Mouse (Mus musculus): Measurements from ENCODE around the gene Cd93. TPM values are rescaled to one million over a fixed set of nuclear protein-coding genes. Genes with fewer than 3 reads are reported as not detected.

Gene Cd93
- polyA plus RNA-seq, 1 experiment from 2014 or later = 12.8 TPM

DNA sequence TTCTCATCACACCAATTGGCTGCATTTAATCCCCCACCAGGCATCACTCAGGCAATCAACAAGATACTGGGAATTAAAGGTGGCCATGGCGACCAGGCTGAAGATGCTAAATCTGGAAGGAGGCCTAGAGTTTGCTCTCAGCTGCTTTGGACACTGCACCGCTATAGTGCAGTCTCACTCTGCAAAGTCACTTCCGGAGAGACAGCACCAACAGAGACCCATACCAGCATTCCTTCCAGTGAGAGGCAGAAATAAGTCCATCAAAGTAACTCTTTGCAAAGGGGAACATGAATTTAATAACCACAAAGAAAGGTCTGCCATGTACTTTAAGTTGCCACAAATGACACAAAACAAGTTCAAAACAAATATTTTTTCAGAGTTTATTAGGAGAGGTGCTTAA, 7.1 kb downstream of the Cd93 start:
- no peak for ATAC-seq (ENCODE audit: insufficient number of reproducible peaks, insufficient read depth, low FRiP score, low read depth)
- Histone ChIP-seq H3K36me3 (ENCODE audit: control insufficient read depth, insufficient read depth, low read length) (no peaks in the 10 kb centered on the region), H3K4me2 (replicated peaks; ENCODE audit: low read depth, low read length) (no peak overlapping the region), H3K27ac (ENCODE audit: low read length) (no peak overlapping the region), H3K27me3 (ENCODE audit: control insufficient read depth, insufficient read depth, low read length) (no peaks in the 10 kb centered on the region), H3K9me3 (ENCODE audit: control insufficient read depth, low read depth, low read length) (no peaks in the 10 kb centered on the region), H3K4me1 (ENCODE audit: control insufficient read depth, insufficient read depth, low read length) (no peaks in the 10 kb centered on the region), H3K4me3 (ENCODE audit: low read depth, low read length) (no peak overlapping the region), H3K9ac (replicated peaks; ENCODE audit: low read depth, low read length) (no peak overlapping the region)
- 48% methylated on average over 3 of the region's 3 CpGs for WGBS

DNA sequence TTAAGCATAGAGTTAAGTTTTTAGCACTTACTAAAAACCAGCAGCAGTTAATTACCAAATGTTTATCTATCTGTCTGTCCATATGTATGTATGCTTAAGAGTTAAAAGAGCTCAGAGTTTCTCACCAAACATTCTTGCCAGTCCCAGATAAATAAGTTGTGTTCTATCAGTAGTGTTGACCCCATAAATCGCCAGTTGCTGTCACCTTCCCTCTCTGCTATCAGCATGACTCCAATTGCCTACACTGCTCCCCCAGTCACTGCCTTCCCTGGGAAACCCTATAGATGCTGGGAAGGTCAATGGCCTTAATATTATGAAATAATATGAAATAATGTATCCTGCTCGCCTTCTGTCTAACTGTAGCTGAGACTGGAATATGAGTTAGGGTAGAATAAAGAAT, 11.0 kb downstream of the Cd93 start:
- 42% methylated on average over 2 of the region's 2 CpGs for WGBS

DNA sequence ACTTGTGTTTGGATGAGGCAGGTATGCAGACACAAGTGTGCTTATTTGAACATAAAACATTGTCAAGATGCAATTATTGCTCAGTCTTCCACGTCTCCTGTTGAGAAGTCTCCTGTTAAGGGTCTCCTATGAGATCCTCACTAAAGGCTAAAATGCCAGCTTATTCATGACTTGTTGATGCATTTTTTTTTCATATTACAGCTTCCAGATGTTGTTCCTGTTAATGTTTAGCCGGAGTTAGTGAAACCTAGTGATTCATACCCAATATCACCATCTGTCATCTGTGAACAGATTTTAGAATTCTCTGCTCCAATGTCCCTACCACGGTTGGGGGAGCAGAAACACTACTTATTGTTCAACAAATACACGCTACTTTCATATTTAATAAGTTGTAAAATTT, 12.4 kb downstream of the Cd93 start:
- Histone ChIP-seq H3K4me1 (ENCODE audit: control insufficient read depth, insufficient read depth, low read length) (no peaks in the 10 kb centered on the region), H3K9ac (replicated peaks; ENCODE audit: low read depth, low read length) (no peak overlapping the region), H3K36me3 (ENCODE audit: control insufficient read depth, insufficient read depth, low read length) (no peaks in the 10 kb centered on the region), H3K9me3 (ENCODE audit: control insufficient read depth, low read depth, low read length) (no peaks in the 10 kb centered on the region), H3K4me3 (ENCODE audit: low read depth, low read length) (no peak overlapping the region), H3K27ac (ENCODE audit: low read length) (no peak overlapping the region), H3K4me2 (replicated peaks; ENCODE audit: low read depth, low read length) (no peak overlapping the region), H3K27me3 (ENCODE audit: control insufficient read depth, insufficient read depth, low read length) (no peaks in the 10 kb centered on the region)
- WGBS = 60% methylated on average over 4 of the region's 4 CpGs
- no peak for ATAC-seq (ENCODE audit: insufficient number of reproducible peaks, insufficient read depth, low FRiP score, low read depth)

More for the DNA sequence above, 11.0 kb downstream of the Cd93 start:
- Histone ChIP-seq H3K9ac (replicated peaks; ENCODE audit: low read depth, low read length) (no peak overlapping the region), H3K27me3 (ENCODE audit: control insufficient read depth, insufficient read depth, low read length) (no peaks in the 10 kb centered on the region), H3K4me2 (replicated peaks; ENCODE audit: low read depth, low read length) (no peak overlapping the region), H3K4me3 (ENCODE audit: low read depth, low read length) (no peak overlapping the region), H3K9me3 (ENCODE audit: control insufficient read depth, low read depth, low read length) (no peaks in the 10 kb centered on the region), H3K36me3 (ENCODE audit: control insufficient read depth, insufficient read depth, low read length) (no peaks in the 10 kb centered on the region), H3K27ac (ENCODE audit: low read length) (no peak overlapping the region), H3K4me1 (ENCODE audit: control insufficient read depth, insufficient read depth, low read length) (no peaks in the 10 kb centered on the region)
- no peak for ATAC-seq (ENCODE audit: insufficient number of reproducible peaks, insufficient read depth, low FRiP score, low read depth)

DNA sequence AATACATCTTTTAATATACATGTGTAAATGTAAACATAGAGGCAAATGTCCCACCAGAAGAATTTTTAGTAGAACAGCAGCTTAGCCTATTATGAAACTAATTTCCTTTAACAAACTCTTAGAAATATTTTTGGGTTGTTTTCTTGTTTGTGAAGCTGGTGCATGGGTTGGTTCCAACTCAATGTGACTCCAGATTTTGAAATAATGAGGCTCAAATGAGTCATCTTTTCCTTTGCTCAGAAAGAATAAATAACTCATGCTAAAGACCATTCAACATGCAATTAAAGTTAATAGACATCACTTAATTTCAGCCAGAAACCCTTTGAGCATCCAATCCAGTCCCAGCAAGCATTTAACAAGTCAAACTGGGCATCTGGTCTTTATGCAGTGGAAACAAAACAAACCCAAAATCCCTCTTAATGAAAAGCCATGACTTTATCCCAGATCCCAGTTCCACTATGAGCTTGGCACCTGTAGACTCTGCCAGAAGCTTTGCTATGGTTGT, 14.3 kb downstream of the Cd93 start:
- Histone ChIP-seq H3K27ac (ENCODE audit: low read length) (no peak overlapping the region), H3K4me2 (replicated peaks; ENCODE audit: low read depth, low read length) (no peak overlapping the region)
- ATAC-seq (ENCODE audit: insufficient number of reproducible peaks, insufficient read depth, low FRiP score, low read depth) = no peak

DNA sequence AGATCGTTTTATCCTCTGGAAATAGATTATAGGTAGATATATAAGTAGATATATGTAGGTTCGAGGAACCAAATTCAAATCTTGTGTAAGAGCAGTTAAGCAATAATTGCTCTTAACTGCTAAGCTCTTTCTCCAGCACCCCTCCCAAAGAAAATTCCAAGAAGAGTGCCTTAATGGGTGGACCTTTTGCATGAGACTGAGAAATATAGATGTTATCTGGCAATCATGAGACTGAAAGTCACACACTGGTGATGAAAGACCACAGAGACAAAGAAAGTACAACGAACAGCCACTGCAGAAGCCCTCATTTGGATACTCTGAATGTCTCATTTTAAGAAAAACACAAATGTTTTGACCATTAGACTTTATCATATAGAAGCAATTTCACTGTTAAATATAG, 14.8 kb downstream of the Cd93 start:
- 79% methylated on average over 3 of the region's 3 CpGs for WGBS
- no peaks in the 10 kb centered on the region for H3K36me3 ChIP-seq (ENCODE audit: control insufficient read depth, insufficient read depth, low read length)

More for the DNA sequence above, 14.3 kb downstream of the Cd93 start:
- no peaks in the 10 kb centered on the region for H3K27me3 ChIP-seq (ENCODE audit: control insufficient read depth, insufficient read depth, low read length)
- no peak overlapping the region for H3K9ac ChIP-seq (replicated peaks; ENCODE audit: low read depth, low read length)
- no peaks in the 10 kb centered on the region for H3K36me3 ChIP-seq (ENCODE audit: control insufficient read depth, insufficient read depth, low read length)
- H3K9me3 ChIP-seq (ENCODE audit: control insufficient read depth, low read depth, low read length) = no peaks in the 10 kb centered on the region
- H3K4me1 ChIP-seq (ENCODE audit: control insufficient read depth, insufficient read depth, low read length) = no peaks in the 10 kb centered on the region
- no peak overlapping the region for H3K4me3 ChIP-seq (ENCODE audit: low read depth, low read length)

DNA sequence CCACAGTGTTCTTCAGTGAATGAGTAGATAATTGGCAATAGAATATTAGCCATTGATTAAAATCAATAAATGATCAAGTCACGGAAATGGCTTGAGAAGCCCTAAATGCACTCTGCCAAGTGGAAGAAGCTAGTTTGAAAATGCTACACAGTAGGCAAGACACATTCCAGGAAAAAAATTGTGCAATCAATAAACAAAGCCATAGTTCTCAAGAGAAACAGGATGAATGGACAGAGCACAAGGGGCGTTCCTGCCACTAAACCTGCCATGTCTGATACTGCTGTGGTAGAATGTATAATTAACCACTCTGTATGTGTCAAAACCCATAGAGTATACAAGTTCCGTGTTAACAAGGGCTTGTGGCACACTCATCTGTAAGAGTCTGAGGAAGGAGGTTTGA, 15.8 kb downstream of the Cd93 start:
- no peak overlapping the region for H3K4me3 ChIP-seq (ENCODE audit: low read depth, low read length)
- no peak overlapping the region for H3K27ac ChIP-seq (ENCODE audit: low read length)
- H3K36me3 ChIP-seq (ENCODE audit: control insufficient read depth, insufficient read depth, low read length) = no peaks in the 10 kb centered on the region

More for the DNA sequence above, 14.8 kb downstream of the Cd93 start:
- H3K9ac ChIP-seq (replicated peaks; ENCODE audit: low read depth, low read length) = no peak overlapping the region
- H3K27ac ChIP-seq (ENCODE audit: low read length) = no peak overlapping the region
- H3K4me1 ChIP-seq (ENCODE audit: control insufficient read depth, insufficient read depth, low read length) = no peaks in the 10 kb centered on the region
- no peaks in the 10 kb centered on the region for H3K9me3 ChIP-seq (ENCODE audit: control insufficient read depth, low read depth, low read length)
- H3K27me3 ChIP-seq (ENCODE audit: control insufficient read depth, insufficient read depth, low read length) = no peaks in the 10 kb centered on the region
- H3K4me2 ChIP-seq (replicated peaks; ENCODE audit: low read depth, low read length) = no peak overlapping the region
- H3K4me3 ChIP-seq (ENCODE audit: low read depth, low read length) = no peak overlapping the region
- ATAC-seq (ENCODE audit: insufficient number of reproducible peaks, insufficient read depth, low FRiP score, low read depth) = no peak

DNA sequence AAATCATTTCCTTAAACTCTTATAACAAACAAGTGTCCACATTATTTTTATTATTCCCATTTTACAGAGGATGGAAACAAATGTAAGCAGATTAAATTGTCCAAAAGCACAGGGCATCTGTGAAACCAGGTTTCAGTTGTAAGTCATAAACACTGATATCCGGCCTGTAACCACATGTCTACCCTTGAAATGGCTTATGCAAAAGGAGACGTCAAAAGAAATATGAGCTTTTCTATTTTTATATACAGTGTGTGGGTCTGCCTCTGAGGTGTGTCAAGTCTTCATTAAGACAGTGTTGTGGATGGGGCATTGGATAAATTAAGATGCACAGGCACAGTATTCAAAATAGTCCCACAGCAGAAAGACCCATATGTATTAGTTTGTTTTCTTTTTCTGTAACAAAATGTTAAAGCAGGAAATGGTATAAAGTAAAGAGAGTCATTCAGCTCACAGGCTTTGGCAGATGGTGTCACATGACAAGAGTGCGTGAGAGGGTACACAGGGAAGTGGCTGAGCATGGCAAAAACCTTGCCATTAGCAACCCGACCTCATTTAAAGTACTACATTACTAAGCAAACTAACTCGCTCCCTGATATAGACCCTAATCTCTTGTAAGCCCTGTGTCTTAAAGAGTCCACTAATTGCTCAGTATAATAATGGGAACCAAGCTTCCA, 17.5 kb downstream of the Cd93 start:
- WGBS = 72% methylated on average over 5 of the region's 5 CpGs
- no peak overlapping the region for H3K4me2 ChIP-seq (replicated peaks; ENCODE audit: low read depth, low read length)
- no peak overlapping the region for H3K27ac ChIP-seq (ENCODE audit: low read length)
- H3K27me3 ChIP-seq (ENCODE audit: control insufficient read depth, insufficient read depth, low read length) = no peaks in the 10 kb centered on the region
- no peak overlapping the region for H3K9ac ChIP-seq (replicated peaks; ENCODE audit: low read depth, low read length)
- H3K4me1 ChIP-seq (ENCODE audit: control insufficient read depth, insufficient read depth, low read length) = peaks cover 5% of the 10 kb centered on the region; the same call in 1 of the 2 replicates
- ATAC-seq (ENCODE audit: insufficient number of reproducible peaks, insufficient read depth, low FRiP score, low read depth) = no peak
- no peaks in the 10 kb centered on the region for H3K9me3 ChIP-seq (ENCODE audit: control insufficient read depth, low read depth, low read length)
- H3K4me3 ChIP-seq (ENCODE audit: low read depth, low read length) = no peak overlapping the region
- no peaks in the 10 kb centered on the region for H3K36me3 ChIP-seq (ENCODE audit: control insufficient read depth, insufficient read depth, low read length)

More for the DNA sequence above, 15.8 kb downstream of the Cd93 start:
- H3K4me1 ChIP-seq (ENCODE audit: control insufficient read depth, insufficient read depth, low read length) = no peaks in the 10 kb centered on the region
- H3K27me3 ChIP-seq (ENCODE audit: control insufficient read depth, insufficient read depth, low read length) = no peaks in the 10 kb centered on the region
- ATAC-seq (ENCODE audit: insufficient number of reproducible peaks, insufficient read depth, low FRiP score, low read depth) = no peak
- 84% methylated on average over 3 of the region's 3 CpGs for WGBS
- no peak overlapping the region for H3K9ac ChIP-seq (replicated peaks; ENCODE audit: low read depth, low read length)
- H3K4me2 ChIP-seq (replicated peaks; ENCODE audit: low read depth, low read length) = no peak overlapping the region
- no peaks in the 10 kb centered on the region for H3K9me3 ChIP-seq (ENCODE audit: control insufficient read depth, low read depth, low read length)

DNA sequence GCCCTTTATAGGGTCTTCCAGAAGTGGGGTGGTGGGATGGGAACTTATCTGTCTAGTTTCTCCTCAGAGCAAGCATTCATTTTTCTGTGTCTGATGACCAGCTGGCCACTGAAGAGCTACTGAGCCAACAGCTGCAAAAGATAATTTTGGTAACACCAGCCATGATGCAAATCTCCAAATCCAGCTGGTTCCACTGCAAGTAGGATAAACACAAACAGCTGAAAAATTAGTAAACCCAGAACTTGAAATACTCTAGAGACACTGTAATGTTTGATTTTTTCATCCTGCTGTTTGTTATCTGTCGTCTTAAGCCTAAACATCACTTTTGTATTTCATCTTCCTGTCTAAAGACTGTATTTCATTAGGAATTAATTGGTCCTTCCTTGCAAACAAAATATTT, 21.7 kb downstream of the Cd93 start:
- H3K4me1 ChIP-seq (ENCODE audit: control insufficient read depth, insufficient read depth, low read length) = peaks cover 15% of the 10 kb centered on the region; the same call in 1 of the 2 replicates
- no peaks in the 10 kb centered on the region for H3K36me3 ChIP-seq (ENCODE audit: control insufficient read depth, insufficient read depth, low read length)
- WGBS = 54% methylated on average over 1 of the region's 1 CpGs
- H3K9me3 ChIP-seq (ENCODE audit: control insufficient read depth, low read depth, low read length) = no peaks in the 10 kb centered on the region
- no peak overlapping the region for H3K27ac ChIP-seq (ENCODE audit: low read length)
- no peak overlapping the region for H3K9ac ChIP-seq (replicated peaks; ENCODE audit: low read depth, low read length)
- ATAC-seq (ENCODE audit: insufficient number of reproducible peaks, insufficient read depth, low FRiP score, low read depth) = no peak
- H3K27me3 ChIP-seq (ENCODE audit: control insufficient read depth, insufficient read depth, low read length) = no peaks in the 10 kb centered on the region
- no peak overlapping the region for H3K4me2 ChIP-seq (replicated peaks; ENCODE audit: low read depth, low read length)
- no peak overlapping the region for H3K4me3 ChIP-seq (ENCODE audit: low read depth, low read length)

DNA sequence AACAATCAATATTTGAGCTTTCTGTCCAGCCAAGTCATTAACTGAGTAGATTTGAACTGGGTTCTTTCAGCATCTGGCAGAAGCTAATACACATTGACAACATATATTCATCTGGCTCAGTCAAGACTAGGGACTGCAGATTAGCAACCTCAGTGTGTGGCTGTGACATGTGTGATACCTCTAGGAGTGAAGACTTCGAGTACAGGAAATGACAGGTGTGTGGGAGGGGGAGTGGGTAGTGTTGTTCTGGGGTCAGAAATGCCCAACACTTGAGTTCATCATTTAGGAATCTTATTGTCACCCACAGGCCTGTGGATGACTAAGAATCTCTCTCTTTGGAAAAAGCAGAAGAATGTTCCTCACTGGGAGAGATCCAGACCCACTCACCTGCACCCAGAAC, 22.3 kb downstream of the Cd93 start:
- ATAC-seq (ENCODE audit: insufficient number of reproducible peaks, insufficient read depth, low FRiP score, low read depth) = 0 out of 2 replicates have a peak, but pooled peaks have one; percentile 10
- Histone ChIP-seq H3K4me1 (ENCODE audit: control insufficient read depth, insufficient read depth, low read length) (peaks cover 15% of the 10 kb centered on the region; the same call in 1 of the 2 replicates), H3K27ac (ENCODE audit: low read length) (no peak overlapping the region), H3K36me3 (ENCODE audit: control insufficient read depth, insufficient read depth, low read length) (no peaks in the 10 kb centered on the region), H3K9ac (replicated peaks; ENCODE audit: low read depth, low read length) (no peak overlapping the region), H3K4me2 (replicated peaks; ENCODE audit: low read depth, low read length) (no peak overlapping the region), H3K4me3 (ENCODE audit: low read depth, low read length) (no peak overlapping the region), H3K9me3 (ENCODE audit: control insufficient read depth, low read depth, low read length) (no peaks in the 10 kb centered on the region), H3K27me3 (ENCODE audit: control insufficient read depth, insufficient read depth, low read length) (no peaks in the 10 kb centered on the region)
- 39% methylated on average over 1 of the region's 1 CpGs for WGBS

All from stomach, embryonic 14.5 days (tissue).